Mouse (Mus musculus): ENCODE results near the gene Lpgat1. TPM values are rescaled to one million over a fixed set of nuclear protein-coding genes. Genes with fewer than 3 reads are reported as not detected.

The Lpgat1 gene
- 8.1 and 8.8 TPM in 2 replicates for polyA plus RNA-seq (2015; fragmentation: Nextera tagmentation; extraction: Ambion mirVana)

DNA sequence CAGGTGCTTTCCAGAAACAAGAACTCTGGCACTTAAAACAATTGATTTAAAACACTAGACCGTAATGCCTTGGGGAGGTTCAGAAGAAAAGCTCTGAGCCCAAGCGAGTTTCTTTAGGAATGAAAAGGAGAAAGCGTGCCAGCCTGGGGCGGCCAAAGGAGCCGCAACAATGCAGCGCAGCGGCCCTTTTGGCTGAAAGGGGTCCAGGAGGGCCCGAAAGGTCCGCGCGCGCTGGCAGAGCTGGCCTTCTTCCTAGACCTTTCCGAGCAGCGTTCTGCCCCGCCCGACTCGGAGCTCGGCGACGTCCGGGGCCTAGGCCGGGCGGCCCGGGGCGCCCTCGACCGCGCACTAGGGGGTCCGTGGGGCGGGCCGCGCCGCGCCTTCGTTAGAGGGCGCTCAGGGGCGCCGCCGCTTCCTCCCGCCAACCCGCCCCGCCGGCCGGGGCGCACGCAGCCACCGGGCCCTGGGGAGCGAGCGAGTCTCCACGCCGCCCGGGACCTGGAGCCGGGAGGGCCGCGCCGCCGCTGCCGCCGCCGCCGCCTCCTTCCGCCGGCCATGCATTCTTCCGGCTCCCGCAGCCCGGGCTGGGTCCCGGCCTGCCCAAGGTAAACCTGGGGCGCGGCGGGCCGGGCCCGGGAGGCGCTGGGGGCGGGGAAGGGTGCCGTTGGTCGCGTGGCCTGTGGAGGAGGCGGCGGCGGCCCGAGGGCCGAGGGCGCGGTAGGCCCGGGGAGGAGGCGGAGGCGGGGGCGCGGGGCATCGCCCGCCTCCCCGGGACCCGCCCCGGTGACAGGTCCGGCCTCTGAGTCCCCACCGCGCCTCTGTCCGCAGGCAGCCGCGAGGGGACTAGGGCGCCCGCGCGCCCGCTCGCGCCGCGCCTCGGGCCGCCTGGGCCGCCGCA, at the start of gene Lpgat1:
Lpgat1 (plus strand) TSS at position 234 of the 898 bp plus-strand sequence.
- ATAC-seq (ENCODE audit: low read depth) (peak; percentile 82), DNase-seq (peak; percentile 16)
- Histone ChIP-seq H3K4me2 (peak within 1 kb of the TSS; percentile 74), H3K9ac (peak within 1 kb of the TSS; percentile 70), H3K4me3 (replicated peaks) (peak within 1 kb of the TSS; percentile 69), H3K36me3 (no peaks in the 10 kb centered on the region), H3K27ac (peak within 1 kb of the TSS; percentile 66), H3K9me3 (replicated peaks) (no peaks in the 10 kb centered on the region), H3K4me1 (replicated peaks) (no peaks in the 10 kb centered on the region), H3K27me3 (peaks cover 65% of the 10 kb centered on the region)
- WGBS (ENCODE audit: insufficient replicate concordance) = under 1% methylated on average over 94 of the region's 113 CpGs

DNA sequence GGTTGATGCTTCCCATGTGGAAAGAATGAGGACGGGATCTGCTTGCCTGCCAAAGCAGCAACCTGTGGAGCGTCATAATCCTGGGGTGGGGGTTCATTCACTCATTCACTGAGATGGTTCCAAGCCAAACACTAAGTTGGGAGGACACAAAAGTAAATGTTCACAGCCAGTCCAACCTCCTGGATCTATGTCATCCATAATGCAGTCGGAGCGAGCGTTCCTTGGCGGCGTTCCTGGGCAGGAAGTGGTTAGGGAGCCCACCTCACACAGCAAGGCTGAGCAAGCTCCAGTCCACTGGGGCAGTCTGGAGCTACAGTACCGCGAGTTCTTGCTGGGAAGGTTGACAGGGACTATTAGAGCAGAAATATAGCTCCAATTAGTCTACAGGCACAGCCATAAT, 49.6 kb upstream of the Lpgat1 start:
- WGBS (ENCODE audit: insufficient replicate concordance) = 36% methylated on average over 9 of the region's 9 CpGs
- Histone ChIP-seq H3K9me3 (replicated peaks) (no peaks in the 10 kb centered on the region), H3K4me2 (no peak overlapping the region), H3K4me1 (replicated peaks) (no peaks in the 10 kb centered on the region), H3K9ac (no peak overlapping the region), H3K4me3 (replicated peaks) (no peak overlapping the region), H3K36me3 (no peaks in the 10 kb centered on the region), H3K27me3 (no peaks in the 10 kb centered on the region), H3K27ac (no peak overlapping the region)
- ATAC-seq (ENCODE audit: low read depth) (no peak), DNase-seq (no peak)

DNA sequence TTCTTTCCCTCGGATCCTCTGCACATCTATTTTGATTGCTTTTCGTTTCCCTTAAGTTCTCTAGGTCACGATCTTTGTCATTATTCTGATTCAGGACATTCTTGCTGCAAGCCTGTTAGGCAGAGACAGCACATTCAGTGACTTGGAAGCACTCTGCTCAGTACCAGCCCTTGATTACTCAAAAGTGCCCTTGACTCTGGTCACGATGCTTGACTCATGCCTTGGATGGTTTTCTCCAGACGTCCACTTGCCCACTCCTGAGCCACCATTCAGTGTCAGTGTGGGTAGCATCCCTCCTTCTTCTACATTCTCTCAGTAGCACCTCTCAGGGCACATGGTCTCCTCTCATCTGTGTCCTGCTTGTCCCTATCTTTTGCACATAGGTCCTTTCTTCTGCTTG, 43.6 kb upstream of the Lpgat1 start:
- H3K9me3 ChIP-seq (replicated peaks) = no peaks in the 10 kb centered on the region

GRCm38 (mm10) chr1:191681633-191682032, 36.0 kb upstream of the Lpgat1 start:
- WGBS (ENCODE audit: insufficient replicate concordance) = 56% methylated on average over 2 of the region's 2 CpGs
- Histone ChIP-seq H3K36me3 (no peaks in the 10 kb centered on the region), H3K27me3 (no peaks in the 10 kb centered on the region), H3K4me3 (replicated peaks) (no peak overlapping the region), H3K4me2 (no peak overlapping the region), H3K9ac (no peak overlapping the region), H3K9me3 (replicated peaks) (peaks cover 6% of the 10 kb centered on the region; the same call in 1 of the 2 replicates), H3K4me1 (replicated peaks) (no peaks in the 10 kb centered on the region), H3K27ac (no peak overlapping the region)
- DNase-seq = no peak
- ATAC-seq (ENCODE audit: low read depth) = no peak

More for the DNA sequence above, 43.6 kb upstream of the Lpgat1 start:
- H3K9ac ChIP-seq = no peak overlapping the region
- no peaks in the 10 kb centered on the region for H3K4me1 ChIP-seq (replicated peaks)
- no peak overlapping the region for H3K4me3 ChIP-seq (replicated peaks)
- DNase-seq (no peak), ATAC-seq (ENCODE audit: low read depth) (no peak)
- H3K27me3 ChIP-seq = no peaks in the 10 kb centered on the region
- WGBS (ENCODE audit: insufficient replicate concordance) = 61% methylated on average over 5 of the region's 5 CpGs
- no peak overlapping the region for H3K27ac ChIP-seq
- H3K36me3 ChIP-seq = no peaks in the 10 kb centered on the region
- H3K4me2 ChIP-seq = no peak overlapping the region

- peaks cover 6% of the 10 kb centered on the region; the same call in 1 of the 2 replicates for H3K9me3 ChIP-seq (replicated peaks)
- no peak for ATAC-seq (ENCODE audit: low read depth)
- H3K9ac ChIP-seq = no peak overlapping the region
- H3K27me3 ChIP-seq = no peaks in the 10 kb centered on the region
- no peaks in the 10 kb centered on the region for H3K36me3 ChIP-seq
- H3K4me2 ChIP-seq = no peak overlapping the region
- no peak for DNase-seq
- no peak overlapping the region for H3K4me3 ChIP-seq (replicated peaks)
- no peaks in the 10 kb centered on the region for H3K4me1 ChIP-seq (replicated peaks)
- 75% methylated on average over 7 of the region's 7 CpGs for WGBS (ENCODE audit: insufficient replicate concordance)
- H3K27ac ChIP-seq = no peak overlapping the region
Observed at GRCm38 (mm10) chr1:191687531-191687930, 30.1 kb upstream of the Lpgat1 start.

- ATAC-seq (ENCODE audit: low read depth) = no peak
- Histone ChIP-seq H3K4me2 (no peak overlapping the region), H3K9ac (no peak overlapping the region), H3K27me3 (no peaks in the 10 kb centered on the region), H3K27ac (no peak overlapping the region), H3K4me1 (replicated peaks) (no peaks in the 10 kb centered on the region), H3K9me3 (replicated peaks) (no peaks in the 10 kb centered on the region), H3K4me3 (replicated peaks) (no peak overlapping the region), H3K36me3 (no peaks in the 10 kb centered on the region)
- WGBS (ENCODE audit: insufficient replicate concordance) = 49% methylated on average over 4 of the region's 4 CpGs
- no peak for DNase-seq
Observed at GRCm38 (mm10) chr1:191693231-191693630, 24.4 kb upstream of the Lpgat1 start.

- no peak for DNase-seq
- WGBS (ENCODE audit: insufficient replicate concordance) = 34% methylated on average over 1 of the region's 1 CpGs
- ATAC-seq (ENCODE audit: low read depth) = no peak
- Histone ChIP-seq H3K4me3 (replicated peaks) (no peak overlapping the region), H3K27me3 (no peaks in the 10 kb centered on the region), H3K4me1 (replicated peaks) (no peaks in the 10 kb centered on the region), H3K36me3 (no peaks in the 10 kb centered on the region), H3K27ac (no peak overlapping the region), H3K9ac (no peak overlapping the region), H3K4me2 (no peak overlapping the region), H3K9me3 (replicated peaks) (no peaks in the 10 kb centered on the region)
Observed at GRCm38 (mm10) chr1:191698253-191698795, 19.3 kb upstream of the Lpgat1 start.

GRCm38 (mm10) chr1:191704535-191704934, 13.1 kb upstream of the Lpgat1 start:
- ATAC-seq (ENCODE audit: low read depth) (no peak), DNase-seq (no peak)
- no peaks in the 10 kb centered on the region for H3K9me3 ChIP-seq (replicated peaks)
- H3K4me3 ChIP-seq (replicated peaks) = no peak overlapping the region
- H3K27ac ChIP-seq = no peak overlapping the region
- H3K9ac ChIP-seq = no peak overlapping the region
- WGBS (ENCODE audit: insufficient replicate concordance) = 17% methylated on average over 4 of the region's 4 CpGs
- no peak overlapping the region for H3K4me2 ChIP-seq
- no peaks in the 10 kb centered on the region for H3K27me3 ChIP-seq
- H3K36me3 ChIP-seq = no peaks in the 10 kb centered on the region
- H3K4me1 ChIP-seq (replicated peaks) = no peaks in the 10 kb centered on the region

DNA sequence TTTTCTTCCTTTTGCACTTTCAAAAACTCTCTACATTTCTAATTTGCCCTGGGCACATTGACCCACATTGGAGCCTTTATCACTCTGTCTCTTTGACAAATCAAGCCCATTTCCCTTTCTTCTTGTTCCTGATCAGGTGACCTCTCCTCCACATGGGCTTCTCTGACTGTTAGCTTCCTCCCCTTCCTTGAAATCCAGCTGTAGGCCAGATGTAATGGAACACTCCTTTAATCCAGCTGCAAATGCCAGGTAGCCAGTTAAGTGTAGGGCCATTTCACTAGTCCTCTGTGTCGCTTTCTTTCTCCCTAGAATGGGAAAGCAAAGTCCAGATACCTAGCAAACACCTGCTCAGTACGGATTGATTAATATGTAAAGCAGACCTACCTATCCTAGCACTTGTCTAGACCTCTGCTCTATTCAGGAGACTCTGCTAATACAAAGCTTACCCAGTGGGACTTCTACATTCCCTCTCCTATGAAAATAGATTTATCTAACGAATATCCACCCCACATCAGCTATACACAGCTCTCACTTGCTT, 11.0 kb upstream of the Lpgat1 start:
- Histone ChIP-seq H3K4me1 (replicated peaks) (no peaks in the 10 kb centered on the region), H3K9me3 (replicated peaks) (no peaks in the 10 kb centered on the region), H3K36me3 (no peaks in the 10 kb centered on the region), H3K27ac (no peak overlapping the region), H3K4me3 (replicated peaks) (no peak overlapping the region), H3K4me2 (no peak overlapping the region), H3K9ac (no peak overlapping the region), H3K27me3 (no peaks in the 10 kb centered on the region)
- 54% methylated on average over 3 of the region's 3 CpGs for WGBS (ENCODE audit: insufficient replicate concordance)
- ATAC-seq (ENCODE audit: low read depth) (no peak), DNase-seq (no peak)

DNA sequence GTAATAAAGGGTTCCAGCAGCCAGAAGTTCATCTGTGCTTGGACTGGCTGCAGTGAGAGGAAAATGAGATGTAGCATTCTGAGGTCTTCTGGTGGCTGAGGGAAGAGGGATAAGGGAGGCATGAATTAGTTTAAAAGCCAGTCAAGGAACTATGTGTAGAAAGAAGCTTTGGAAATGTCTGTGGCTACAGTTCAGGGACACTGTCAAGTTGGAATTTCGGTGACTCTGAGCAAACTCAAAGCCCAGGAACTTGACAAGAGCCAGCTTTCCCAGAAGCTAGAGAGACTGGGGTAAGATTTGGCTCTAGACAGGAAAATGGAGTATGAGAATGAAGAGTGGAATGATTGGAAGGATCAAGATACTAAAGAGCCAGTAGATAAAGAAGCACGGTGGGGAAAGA, 7.8 kb upstream of the Lpgat1 start:
- WGBS (ENCODE audit: insufficient replicate concordance) = 57% methylated on average over 2 of the region's 2 CpGs
- Histone ChIP-seq H3K27me3 (peaks cover 1% of the 10 kb centered on the region; the same call in 1 of the 2 replicates), H3K9me3 (replicated peaks) (no peaks in the 10 kb centered on the region), H3K27ac (no peak overlapping the region), H3K4me1 (replicated peaks) (no peaks in the 10 kb centered on the region), H3K4me2 (no peak overlapping the region), H3K4me3 (replicated peaks) (no peak overlapping the region), H3K36me3 (no peaks in the 10 kb centered on the region), H3K9ac (no peak overlapping the region)
- DNase-seq = no peak
- no peak for ATAC-seq (ENCODE audit: low read depth)

DNA sequence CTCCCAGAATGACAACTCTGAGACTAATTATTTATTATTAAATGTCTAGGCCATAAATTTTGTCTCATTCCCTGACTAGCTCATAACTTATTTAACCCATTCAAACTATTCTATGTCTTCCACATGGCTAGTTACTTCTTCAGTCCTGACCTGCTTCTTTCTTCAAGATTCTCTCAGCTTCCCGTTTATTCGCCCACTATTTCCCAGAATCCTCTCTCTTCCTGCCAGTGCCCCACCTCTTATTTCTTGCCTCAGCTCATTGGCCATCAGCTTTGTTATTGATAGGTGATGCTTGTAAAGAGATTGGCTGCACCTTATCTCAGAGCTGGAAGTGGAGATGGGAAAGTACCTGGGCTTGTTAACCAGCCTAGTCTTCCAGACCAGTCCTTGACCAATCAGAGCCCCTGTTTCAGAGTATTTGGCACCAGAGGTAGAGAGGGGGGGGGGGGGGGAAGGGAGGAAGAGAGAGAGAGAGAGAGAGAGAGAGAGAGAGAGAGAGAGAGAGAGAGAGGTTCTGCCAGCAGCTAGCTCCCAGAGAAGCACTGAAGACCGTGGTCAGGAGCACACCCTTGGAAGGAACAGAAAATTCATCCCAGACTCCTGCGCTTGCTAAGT, 5.3 kb upstream of the Lpgat1 start:
- H3K4me3 ChIP-seq (replicated peaks) = no peak overlapping the region
- peaks cover 25% of the 10 kb centered on the region for H3K27me3 ChIP-seq
- H3K27ac ChIP-seq = no peak overlapping the region
- H3K36me3 ChIP-seq = no peaks in the 10 kb centered on the region
- no peaks in the 10 kb centered on the region for H3K4me1 ChIP-seq (replicated peaks)
- no peak overlapping the region for H3K9ac ChIP-seq
- no peaks in the 10 kb centered on the region for H3K9me3 ChIP-seq (replicated peaks)
- 54% methylated on average over 4 of the region's 4 CpGs for WGBS (ENCODE audit: insufficient replicate concordance)
- DNase-seq (no peak), ATAC-seq (ENCODE audit: low read depth) (no peak)
- H3K4me2 ChIP-seq = no peak overlapping the region
